Mouse (Mus musculus) thymus, postnatal 0 days (tissue): ENCODE measurements around the gene Vta1. TPM values are rescaled to one million over a fixed set of nuclear protein-coding genes. Genes with fewer than 3 reads are reported as not detected.

ENCODE experiments used
- polyA plus RNA-seq: library from polyadenylated mRNA; unstranded; fragments of >200 nt; fragmentation: Nextera tagmentation; extraction: Ambion mirVana; gene quantifications from 2 replicates; pipeline ENCODE4 v1.2.1, GENCODE M21; 2015

Vta1 gene
- polyA plus RNA-seq, 1 experiment from 2014 or later = 154 TPM

Other genes starting within 250 kb of the Vta1 start
- 0.35 and 0.44 TPM in 2 replicates for gene Adgrg6, start 159.9 kb downstream of the Vta1 start, polyA plus RNA-seq
- 0.08 and 0.10 TPM in 2 replicates for gene Nmbr, start within 50 bp of the Vta1 start, polyA plus RNA-seq
- gene Gje1, start 12.7 kb upstream of the Vta1 start, polyA plus RNA-seq = not detected in 2 replicates